Mouse (Mus musculus) heart, adult 11 months (tissue): ENCODE data around the gene Mmp12.
"Not testable (repeated sequence)": the region's sequence is repeated elsewhere in the genome, so short reads cannot be mapped to it uniquely, and the experiment has no call there.

Source experiments
- DNase-seq: peaks from one replicate; pipeline ENCODE4 v3.0.0; 2022

The Mmp12 gene

DNA sequence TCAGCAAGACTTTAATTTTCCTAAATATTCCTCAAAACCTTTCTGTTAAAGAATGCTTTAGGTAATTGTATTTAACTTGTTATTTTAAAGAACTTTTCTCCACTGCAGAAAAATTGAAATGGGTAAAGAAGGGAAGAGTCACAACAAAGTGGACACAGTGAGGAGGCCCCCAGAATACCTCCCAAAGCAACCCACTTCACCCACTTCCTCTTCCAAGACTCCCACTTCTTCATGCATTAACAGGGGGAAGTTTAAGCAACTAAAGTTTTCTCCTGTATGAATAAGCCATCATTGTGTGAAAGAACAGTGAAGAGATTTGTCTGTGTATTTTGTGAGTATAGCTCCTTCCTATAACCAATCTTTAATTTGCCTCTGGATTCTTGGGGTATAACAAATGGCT lies at the start of gene Mmp12:
Gene Mmp12 (plus strand): TSS at position 275 of the 400 bp plus-strand sequence.
- no peak for DNase-seq

GRCm38 (mm10) chr9:7331847-7332246 lies 12.3 kb upstream of the Mmp12 start:
- DNase-seq: no peak

DNA sequence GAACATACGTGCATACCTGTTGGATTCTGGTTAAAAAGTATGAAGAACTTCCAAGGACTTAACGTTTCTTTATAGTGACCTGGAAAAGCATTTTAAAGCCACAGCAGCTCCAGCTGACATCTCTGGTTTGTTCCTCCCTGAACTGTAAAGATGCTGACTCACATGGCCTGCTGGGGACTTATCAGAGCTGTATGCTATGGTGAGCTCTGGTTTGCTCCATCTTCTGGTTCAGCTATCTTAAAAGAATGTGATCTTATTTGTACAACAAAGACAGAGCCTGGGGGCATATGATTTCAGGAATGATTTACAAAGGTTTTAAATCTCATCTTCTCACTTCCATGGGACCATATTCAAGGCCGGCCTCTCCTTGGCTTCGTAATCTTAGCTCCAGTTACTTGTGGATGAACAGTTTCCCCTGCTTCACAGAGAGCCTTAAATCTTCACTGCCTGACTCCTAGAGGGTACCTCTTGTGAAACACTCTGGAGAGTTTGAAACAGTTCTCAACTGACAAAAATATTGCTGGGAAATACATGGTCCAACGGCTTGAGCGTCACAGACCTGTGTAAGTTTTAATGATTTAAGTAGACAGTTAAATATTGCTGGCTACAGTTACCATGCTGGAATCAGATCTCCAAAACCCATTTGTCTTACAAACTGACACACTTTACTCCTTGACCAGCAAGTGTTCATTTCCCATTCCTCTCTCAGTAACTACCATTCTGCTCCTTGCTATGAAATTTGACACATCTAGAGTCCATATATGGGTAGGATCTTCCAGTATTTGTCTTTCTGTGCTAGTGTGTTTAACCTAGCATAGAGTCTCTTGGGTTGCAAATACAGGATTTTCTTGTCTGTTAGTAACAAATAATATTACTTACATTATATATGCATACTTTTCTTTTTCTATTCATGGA lies 8.2 kb upstream of the Mmp12 start:
- no peak for DNase-seq

- no peak for DNase-seq
These were observed 7.3 kb upstream of the Mmp12 start for GRCm38 (mm10) chr9:7336740-7337483.

- DNase-seq: no peak
These were observed 1.3 kb downstream of the Mmp12 start for GRCm38 (mm10) chr9:7345513-7345912.

DNA sequence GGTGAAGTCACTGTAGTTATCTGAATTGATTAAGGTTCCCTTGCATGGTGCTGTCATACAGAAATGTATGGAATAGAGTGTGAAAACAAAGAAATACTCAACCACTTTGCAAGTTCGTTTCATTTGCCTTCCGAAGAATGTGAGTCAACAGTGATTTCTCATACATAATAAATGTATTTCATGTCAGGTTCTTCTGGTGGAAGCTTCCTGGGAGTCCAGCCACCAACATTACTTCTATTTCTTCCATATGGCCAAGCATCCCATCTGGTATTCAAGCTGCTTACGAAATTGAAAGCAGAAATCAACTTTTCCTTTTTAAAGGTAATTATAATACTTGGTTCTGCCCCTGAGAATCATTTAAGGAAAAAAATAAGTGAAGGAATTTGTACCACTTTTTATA lies 10.4 kb downstream of the Mmp12 start:
- no peak for DNase-seq

DNA sequence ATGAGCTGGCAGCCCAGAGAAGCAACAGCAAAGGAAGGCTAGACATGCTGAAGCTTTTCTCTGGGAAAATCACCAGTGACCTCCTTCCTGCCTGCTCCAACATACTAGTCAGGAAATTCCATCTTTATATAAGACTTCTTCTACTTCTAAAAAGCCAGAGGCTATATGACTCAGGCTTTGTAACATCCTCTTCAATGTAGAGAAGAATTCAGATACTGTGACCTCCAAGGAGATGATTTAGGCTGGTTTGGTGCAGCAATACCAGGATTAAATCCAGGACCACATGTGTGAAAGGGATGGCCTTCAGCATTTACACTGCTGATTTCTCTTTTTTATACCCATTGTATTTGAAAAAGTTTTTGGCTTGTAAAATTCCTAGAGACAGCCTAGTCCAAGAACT lies 43.8 kb downstream of the Mmp12 start, which contains the start of gene Mmp1b:
Gene Mmp1b (minus strand): TSS at position 101 of the 400 bp plus-strand sequence.
- DNase-seq: no peak

DNA sequence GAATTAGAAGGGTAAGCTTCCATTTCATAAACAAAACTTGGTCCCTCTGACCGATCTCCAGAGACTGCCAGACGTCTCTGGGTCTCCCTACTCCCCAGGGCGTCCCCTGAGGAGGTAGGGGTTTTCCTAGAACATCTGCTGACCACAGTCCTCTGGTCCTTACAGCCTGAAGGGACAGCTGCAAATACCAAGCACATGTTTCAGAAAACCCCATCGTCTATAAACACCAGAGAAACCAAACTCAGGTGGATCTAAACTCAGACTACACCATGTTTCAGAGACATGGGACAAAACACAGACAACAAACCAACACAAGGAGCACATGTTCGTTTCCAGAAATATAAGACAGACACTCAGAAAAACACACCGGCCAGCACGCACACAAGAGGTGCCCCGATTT lies 52.4 kb downstream of the Mmp12 start:
- not testable (repeated sequence) for DNase-seq
